Mouse (Mus musculus) ES-CJ7 (cell line): Measurements from ENCODE around the gene Disp1.
A peak's percentile ranks its signal among the peaks of the same experiment; 100 is the strongest.

ENCODE experiments used
- DNase-seq: peaks from one replicate; pipeline ENCODE4 v3.0.0; 2011; ENCODE audit warnings: low read depth, low spot score

The Disp1 gene

GRCm38 (mm10) chr1:183207141-183207540 is 14.2 kb downstream of the Disp1 start:
- DNase-seq = no peak

GRCm38 (mm10) chr1:183200926-183201325 is 20.4 kb downstream of the Disp1 start:
- DNase-seq = no peak

GRCm38 (mm10) chr1:183194763-183195162 is 26.6 kb downstream of the Disp1 start:
- no peak for DNase-seq

- DNase-seq = no peak
These were observed 27.2 kb downstream of the Disp1 start for GRCm38 (mm10) chr1:183194151-183194550.

GRCm38 (mm10) chr1:183191398-183191797 is 29.9 kb downstream of the Disp1 start:
- no peak for DNase-seq

- DNase-seq = no peak
These were observed 30.9 kb downstream of the Disp1 start for GRCm38 (mm10) chr1:183190456-183190855.

- DNase-seq = no peak
These were observed 32.2 kb downstream of the Disp1 start for GRCm38 (mm10) chr1:183189014-183189662.

GRCm38 (mm10) chr1:183188115-183189013 is 33.0 kb downstream of the Disp1 start:
- no peak for DNase-seq

- no peak for DNase-seq
These were observed 35.8 kb downstream of the Disp1 start for GRCm38 (mm10) chr1:183185560-183185959.

GRCm38 (mm10) chr1:183184681-183185080 is 36.6 kb downstream of the Disp1 start:
- DNase-seq = peak; percentile 71

- DNase-seq = no peak
These were observed 37.8 kb downstream of the Disp1 start for GRCm38 (mm10) chr1:183183565-183183964.

- no peak for DNase-seq
These were observed 38.5 kb downstream of the Disp1 start for GRCm38 (mm10) chr1:183182641-183183414.

- DNase-seq = no peak
These were observed 40.3 kb downstream of the Disp1 start for GRCm38 (mm10) chr1:183181030-183181395.

GRCm38 (mm10) chr1:183180301-183181029 is 40.9 kb downstream of the Disp1 start:
- no peak for DNase-seq

GRCm38 (mm10) chr1:183179316-183179715 is 42.0 kb downstream of the Disp1 start:
- DNase-seq = no peak

- DNase-seq = no peak
These were observed 46.1 kb downstream of the Disp1 start for GRCm38 (mm10) chr1:183175236-183175635.

- no peak for DNase-seq
These were observed 50.2 kb downstream of the Disp1 start for GRCm38 (mm10) chr1:183171095-183171494.

- no peak for DNase-seq
These were observed 52.9 kb downstream of the Disp1 start for GRCm38 (mm10) chr1:183168465-183168864.

GRCm38 (mm10) chr1:183167776-183168175 is 53.5 kb downstream of the Disp1 start:
- DNase-seq = no peak

- no peak for DNase-seq
These were observed 54.6 kb downstream of the Disp1 start for GRCm38 (mm10) chr1:183166700-183167099.

- no peak for DNase-seq
These were observed 56.7 kb downstream of the Disp1 start for GRCm38 (mm10) chr1:183164648-183165071.
